In the genomic region with DNA sequence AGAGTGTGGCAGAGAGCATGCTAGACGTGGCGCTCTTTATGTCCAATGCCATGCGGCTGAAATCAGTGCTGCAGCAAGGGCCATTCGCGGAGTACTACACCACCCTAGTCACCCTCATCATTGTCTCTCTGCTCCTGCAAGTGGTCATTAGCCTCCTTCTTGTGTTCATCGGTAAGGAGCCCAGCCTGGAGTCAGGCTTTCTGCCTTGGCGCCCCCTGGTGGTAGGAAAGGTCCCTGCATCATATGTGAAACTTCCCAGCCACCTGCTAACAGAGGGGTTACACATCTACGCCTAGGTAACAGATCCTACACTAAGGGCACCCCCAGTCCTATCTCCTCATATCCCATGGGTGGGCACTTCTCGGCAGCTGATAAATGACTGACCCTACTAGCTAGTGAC, we compare ENCODE assay signal across 8 mouse cellular contexts.
DNase-seq lines count a peak whose midpoint lies in the region; ATAC-seq and TF ChIP-seq lines count a peak whose summit lies in the region.

No protein-coding gene starts in this region.

- no peaks in the 10 kb centered on the region for H3K4me1 ChIP-seq in intestine, postnatal 0 days (replicated peaks; ENCODE audit: control insufficient read depth, insufficient read depth, low read length)
- H3K4me1 ChIP-seq in liver, adult 2 months (ENCODE audit: control insufficient read depth, insufficient read depth, low read length), result peaks cover under 1% of the 10 kb centered on the region; the same call in 1 of the 2 replicates
- 0 out of 2 replicates have a peak, but pooled peaks cover 7% of the 10 kb centered on the region for H3K4me1 ChIP-seq in neural tube, embryonic 14.5 days (ENCODE audit: control insufficient read depth, insufficient read depth, low read length)
- peaks cover 38% of the 10 kb centered on the region for H3K4me1 ChIP-seq in thymus, adult 2 months (replicated peaks; ENCODE audit: control insufficient read depth, insufficient read depth, low read length)

- no peaks in the 10 kb centered on the region for H3K9me3 ChIP-seq in intestine, postnatal 0 days (ENCODE audit: control insufficient read depth)
- no peaks in the 10 kb centered on the region for H3K9me3 ChIP-seq in neural tube, embryonic 14.5 days (ENCODE audit: control insufficient read depth, low read length)

- no peak for ATAC-seq in intestine, postnatal 0 days
- ATAC-seq in neural tube, embryonic 14.5 days (ENCODE audit: low read depth), result peak; percentile 18; the same call in 1 of the 2 replicates

- H3K79me2 ChIP-seq in liver, adult 2 months (ENCODE audit: control insufficient read depth, insufficient read depth, low read length), result no peaks in the 10 kb centered on the region

- H3K27me3 ChIP-seq in intestine, postnatal 0 days (replicated peaks; ENCODE audit: control insufficient read depth, insufficient read depth, low read length), result no peaks in the 10 kb centered on the region
- H3K27me3 ChIP-seq in liver, adult 2 months (ENCODE audit: control insufficient read depth, insufficient read depth, low read length), result no peaks in the 10 kb centered on the region
- H3K27me3 ChIP-seq in neural tube, embryonic 14.5 days (ENCODE audit: control insufficient read depth, insufficient read depth, low read length), result no peaks in the 10 kb centered on the region
- no peaks in the 10 kb centered on the region for H3K27me3 ChIP-seq in thymus, adult 2 months (ENCODE audit: control insufficient read depth, insufficient read depth, low read length)

- no peak overlapping the region for H3K4me2 ChIP-seq in intestine, postnatal 0 days (replicated peaks; ENCODE audit: low read depth)
- H3K4me2 ChIP-seq in neural tube, embryonic 14.5 days (ENCODE audit: low read depth, low read length), result no peak overlapping the region

- 34% methylated on average over 9 of the region's 9 CpGs for WGBS in intestine, postnatal 0 days
- WGBS in liver, adult 2 months, result 37% methylated on average over 9 of the region's 9 CpGs
- WGBS in neural tube, embryonic 14.5 days, result 36% methylated on average over 9 of the region's 9 CpGs
- WGBS in thymus, adult 2 months, result 38% methylated on average over 9 of the region's 9 CpGs

- no peaks in the 10 kb centered on the region for H3K36me3 ChIP-seq in intestine, postnatal 0 days (ENCODE audit: control insufficient read depth, insufficient read depth)
- no peaks in the 10 kb centered on the region for H3K36me3 ChIP-seq in liver, adult 2 months (ENCODE audit: control insufficient read depth, insufficient read depth, low read length)
- H3K36me3 ChIP-seq in neural tube, embryonic 14.5 days (ENCODE audit: control insufficient read depth, insufficient read depth, low read length), result no peaks in the 10 kb centered on the region
- H3K36me3 ChIP-seq in thymus, adult 2 months (ENCODE audit: control insufficient read depth, insufficient read depth, low read length), result no peaks in the 10 kb centered on the region

- DNase-seq in urinary bladder, adult 2 months (ENCODE audit: low spot score), result peak; percentile 66
- DNase-seq in urinary bladder, postnatal 10 days (ENCODE audit: low spot score), result no peak
- DNase-seq in cerebellum, adult 8-10 months, result peak; percentile 72
- peak; percentile 59 to 60 for DNase-seq in frontal cortex, postnatal 25 days (ENCODE audit: low spot score in 2 of 2)
- peak; percentile 24 for DNase-seq in liver, adult 2 months (ENCODE audit: extremely low read depth, low read depth, low spot score)
- DNase-seq in thymus, adult 2 months, result peak; percentile 86

- no peak for TF ChIP-seq POLR2A in liver, adult 2 months (IDR thresholded peaks at IDR 0.05; ENCODE audit: extremely low read depth, insufficient read depth, low read length)
- no peak for TF ChIP-seq POLR2A in thymus, adult 2 months (IDR thresholded peaks at IDR 0.05; ENCODE audit: control insufficient read depth, extremely low read depth, insufficient read depth, low read length, poor library complexity)

- H3K9ac ChIP-seq in intestine, postnatal 0 days (ENCODE audit: low read depth, low read length), result no peak overlapping the region
- no peak overlapping the region for H3K9ac ChIP-seq in liver, adult 2 months (ENCODE audit: low read depth, low read length)
- H3K9ac ChIP-seq in neural tube, embryonic 14.5 days (replicated peaks; ENCODE audit: low read depth, low read length), result no peak overlapping the region

- TF ChIP-seq CTCF in intestine, postnatal 0 days (IDR thresholded peaks at IDR 0.05; ENCODE audit: low read depth), result peak; percentile 98
- TF ChIP-seq CTCF in liver, adult 2 months (IDR thresholded peaks at IDR 0.05; ENCODE audit: low read depth, low read length), result peak; percentile 96
- peak; percentile 92; the same call in 1 of the 2 replicates for TF ChIP-seq CTCF in thymus, adult 2 months (IDR thresholded peaks at IDR 0.05; ENCODE audit: borderline replicate concordance, control insufficient read depth, extremely low read depth, insufficient read depth, low read length, poor library complexity)

- H3K27ac ChIP-seq in intestine, postnatal 0 days (ENCODE audit: low read depth, low read length), result no peak overlapping the region
- H3K27ac ChIP-seq in liver, adult 2 months (replicated peaks; ENCODE audit: insufficient read depth, low read depth, low read length), result no peak overlapping the region
- H3K27ac ChIP-seq in neural tube, embryonic 14.5 days (ENCODE audit: low read depth, low read length), result no peak overlapping the region
- H3K27ac ChIP-seq in thymus, adult 2 months (ENCODE audit: control insufficient read depth, insufficient read depth, low read length), result no peak overlapping the region

- no peak overlapping the region for H3K4me3 ChIP-seq in intestine, postnatal 0 days (ENCODE audit: low read depth, low read length)
- no peak overlapping the region for H3K4me3 ChIP-seq in liver, adult 2 months (ENCODE audit: insufficient read depth, low read depth, low read length)
- H3K4me3 ChIP-seq in neural tube, embryonic 14.5 days (ENCODE audit: low read depth, low read length), result no peak overlapping the region
- no peak overlapping the region for H3K4me3 ChIP-seq in thymus, adult 2 months (ENCODE audit: control insufficient read depth, insufficient read depth, low read length)
